Mouse (Mus musculus) MEL (cell line): ENCODE data around the gene Gm28048.

Experiments
- CTCF ChIP-seq, 3 experiments: IDR thresholded peaks in 2 of 3; conservative IDR thresholded peaks in 1 of 3; 2 replicates each; pipeline ENCODE4 v1.5.1; 2011 to 2012; ENCODE audit warnings: low read length in 3 of 3, low read depth in 2 of 3, mild to moderate bottlenecking in 2 of 3, improper control_type of control experiment in 1 of 3, inconsistent platforms in 1 of 3, mixed read lengths in 1 of 3, moderate library complexity in 1 of 3; ENCODE audit not compliant: control insufficient read depth in 1 of 3, insufficient read depth in 1 of 3, poor library complexity in 1 of 3, severe bottlenecking in 1 of 3
- E2F4 ChIP-seq: IDR thresholded peaks from 2 replicates; pipeline ENCODE4 v1.6.1; 2011; ENCODE audit warnings: low read depth, low read length, improper control_type of control experiment, borderline replicate concordance
- ETS1 ChIP-seq: IDR thresholded peaks from 2 replicates; pipeline ENCODE4 v1.6.1; 2012; ENCODE audit warnings: low read depth, mild to moderate bottlenecking, inconsistent platforms, low read length, improper control_type of control experiment, moderate library complexity
- NRF1 ChIP-seq: IDR thresholded peaks from 2 replicates; pipeline ENCODE4 v1.6.1; 2014; ENCODE audit warnings: low read depth, mild to moderate bottlenecking, inconsistent platforms, low read length, improper control_type of control experiment, moderate library complexity; ENCODE audit not compliant: poor library complexity, insufficient read depth, severe bottlenecking
- POLR2A ChIP-seq, 2 experiments: IDR thresholded peaks; 2 replicates each; pipeline ENCODE4 v1.6.1; 2011 to 2012; ENCODE audit warnings: low read length in 2 of 2, mild to moderate bottlenecking in 2 of 2, control low read depth in 1 of 2, improper control_type of control experiment in 1 of 2, low read depth in 1 of 2, moderate library complexity in 1 of 2; ENCODE audit not compliant: control insufficient read depth in 1 of 2, insufficient read depth in 1 of 2, poor library complexity in 1 of 2
- RCOR1 ChIP-seq: IDR thresholded peaks from 2 replicates; pipeline ENCODE4 v1.6.1; 2012; ENCODE audit warnings: low read depth, mild to moderate bottlenecking, inconsistent platforms, low read length, improper control_type of control experiment

DNA sequence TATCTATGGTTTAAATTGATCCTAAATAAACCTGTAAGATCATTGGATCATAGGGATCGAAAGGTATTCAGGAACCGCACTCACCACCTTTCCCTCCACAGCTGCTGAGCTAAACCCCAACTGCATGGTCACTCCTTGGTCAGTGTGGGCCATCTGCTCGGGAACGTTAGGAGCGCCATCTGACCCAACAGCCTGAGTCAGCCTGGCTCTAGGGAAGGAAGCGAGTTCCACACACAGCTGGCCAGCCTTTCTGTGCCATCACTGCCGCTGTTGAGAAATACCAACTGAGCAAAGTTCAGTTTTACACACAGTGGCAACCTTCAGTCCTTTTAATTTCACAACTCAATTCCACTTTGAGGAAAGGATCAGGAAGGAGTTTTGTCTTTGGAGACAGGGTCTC is 90.0 kb downstream of the Gm28048 start:
- TF ChIP-seq NRF1: no peak
- TF ChIP-seq RCOR1: no peak
- TF ChIP-seq POLR2A (IDR thresholded peaks at IDR 0.05; ENCODE audit: control insufficient read depth in 1 of 2, insufficient read depth in 1 of 2, low read depth in 1 of 2, low read length in 2 of 2, poor library complexity in 1 of 2): no peak
- no peak for TF ChIP-seq CTCF (IDR thresholded peaks at IDR 0.05 in 2 of 3, conservative IDR thresholded peaks at IDR 0.05 in 1 of 3; ENCODE audit: control insufficient read depth in 1 of 3, insufficient read depth in 1 of 3, low read depth in 2 of 3, low read length in 3 of 3, poor library complexity in 1 of 3, severe bottlenecking in 1 of 3)
- TF ChIP-seq ETS1: no peak
- no peak for TF ChIP-seq E2F4
